Mouse (Mus musculus): ENCODE data around the gene Bcas1. TPM values are rescaled to one million over a fixed set of nuclear protein-coding genes. Genes with fewer than 3 reads are reported as not detected.
A peak's percentile ranks its signal among the peaks of the same experiment; 100 is the strongest.

Gene Bcas1
- polyA plus RNA-seq, 1 experiment from 2014 or later = 0.97 TPM

GRCm38 (mm10) chr2:170349784-170350183, 77.9 kb downstream of the Bcas1 start:
- H3K27me3 ChIP-seq (ENCODE audit: control insufficient read depth, insufficient read depth, low read length) = no peaks in the 10 kb centered on the region
- no peak overlapping the region for H3K27ac ChIP-seq (ENCODE audit: low read depth, low read length)
- H3K4me2 ChIP-seq = no peak overlapping the region
- 68% methylated on average over 5 of the region's 5 CpGs for WGBS (ENCODE audit: insufficient replicate concordance)
- H3K36me3 ChIP-seq (ENCODE audit: control insufficient read depth, insufficient read depth, low read length) = no peaks in the 10 kb centered on the region
- no peak for ATAC-seq (replicated peaks; ENCODE audit: insufficient number of reproducible peaks, low FRiP score, low TSS enrichment)
- no peak overlapping the region for H3K9ac ChIP-seq (ENCODE audit: low read depth, low read length)
- H3K9me3 ChIP-seq (replicated peaks; ENCODE audit: control insufficient read depth, low read length) = no peaks in the 10 kb centered on the region
- H3K4me1 ChIP-seq (ENCODE audit: control insufficient read depth, insufficient read depth, low read length) = peaks cover 22% of the 10 kb centered on the region
- no peak overlapping the region for H3K4me3 ChIP-seq (ENCODE audit: low read depth, low read length)

- no peak for ATAC-seq (replicated peaks; ENCODE audit: insufficient number of reproducible peaks, low FRiP score, low TSS enrichment)
- 81% methylated on average over 19 of the region's 19 CpGs for WGBS (ENCODE audit: insufficient replicate concordance)
- Histone ChIP-seq H3K36me3 (ENCODE audit: control insufficient read depth, insufficient read depth, low read length) (no peaks in the 10 kb centered on the region), H3K9ac (ENCODE audit: low read depth, low read length) (no peak overlapping the region), H3K27ac (ENCODE audit: low read depth, low read length) (no peak overlapping the region), H3K27me3 (ENCODE audit: control insufficient read depth, insufficient read depth, low read length) (no peaks in the 10 kb centered on the region), H3K4me1 (ENCODE audit: control insufficient read depth, insufficient read depth, low read length) (peaks cover 25% of the 10 kb centered on the region), H3K4me2 (no peak overlapping the region), H3K4me3 (ENCODE audit: low read depth, low read length) (no peak overlapping the region), H3K9me3 (replicated peaks; ENCODE audit: control insufficient read depth, low read length) (no peaks in the 10 kb centered on the region)
These were observed 78.5 kb downstream of the Bcas1 start for GRCm38 (mm10) chr2:170349096-170349495.

- WGBS (ENCODE audit: insufficient replicate concordance) = 34% methylated on average over 8 of the region's 8 CpGs
- no peaks in the 10 kb centered on the region for H3K27me3 ChIP-seq (ENCODE audit: control insufficient read depth, insufficient read depth, low read length)
- H3K9ac ChIP-seq (ENCODE audit: low read depth, low read length) = no peak overlapping the region
- no peaks in the 10 kb centered on the region for H3K36me3 ChIP-seq (ENCODE audit: control insufficient read depth, insufficient read depth, low read length)
- peak overlapping the region; percentile 17; the same call in 1 of the 2 replicates for H3K27ac ChIP-seq (ENCODE audit: low read depth, low read length)
- no peak for ATAC-seq (replicated peaks; ENCODE audit: insufficient number of reproducible peaks, low FRiP score, low TSS enrichment)
- H3K4me2 ChIP-seq = no peak overlapping the region
- no peak overlapping the region for H3K4me3 ChIP-seq (ENCODE audit: low read depth, low read length)
- peaks cover 29% of the 10 kb centered on the region for H3K4me1 ChIP-seq (ENCODE audit: control insufficient read depth, insufficient read depth, low read length)
- H3K9me3 ChIP-seq (replicated peaks; ENCODE audit: control insufficient read depth, low read length) = no peaks in the 10 kb centered on the region
These were observed 80.4 kb downstream of the Bcas1 start for GRCm38 (mm10) chr2:170347131-170347765.

- H3K4me3 ChIP-seq (ENCODE audit: low read depth, low read length) = no peak overlapping the region
- H3K9ac ChIP-seq (ENCODE audit: low read depth, low read length) = peak overlapping the region; percentile 50; the same call in 1 of the 2 replicates
- H3K9me3 ChIP-seq (replicated peaks; ENCODE audit: control insufficient read depth, low read length) = no peaks in the 10 kb centered on the region
- peak overlapping the region; percentile 9 for H3K4me2 ChIP-seq
- no peak for ATAC-seq (replicated peaks; ENCODE audit: insufficient number of reproducible peaks, low FRiP score, low TSS enrichment)
- H3K27ac ChIP-seq (ENCODE audit: low read depth, low read length) = peak overlapping the region; percentile 46
- no peaks in the 10 kb centered on the region for H3K36me3 ChIP-seq (ENCODE audit: control insufficient read depth, insufficient read depth, low read length)
- H3K4me1 ChIP-seq (ENCODE audit: control insufficient read depth, insufficient read depth, low read length) = peaks cover 23% of the 10 kb centered on the region
- 5% methylated on average over 5 of the region's 5 CpGs for WGBS (ENCODE audit: insufficient replicate concordance)
- H3K27me3 ChIP-seq (ENCODE audit: control insufficient read depth, insufficient read depth, low read length) = no peaks in the 10 kb centered on the region
These were observed 82.2 kb downstream of the Bcas1 start for GRCm38 (mm10) chr2:170345410-170345793.

GRCm38 (mm10) chr2:170344502-170345409, 82.9 kb downstream of the Bcas1 start:
- H3K4me2 ChIP-seq = peak overlapping the region; percentile 9

GRCm38 (mm10) chr2:170343819-170344317, 83.8 kb downstream of the Bcas1 start:
- H3K4me2 ChIP-seq = no peak overlapping the region
- H3K4me1 ChIP-seq (ENCODE audit: control insufficient read depth, insufficient read depth, low read length) = peaks cover 19% of the 10 kb centered on the region
- H3K9ac ChIP-seq (ENCODE audit: low read depth, low read length) = no peak overlapping the region
- no peak overlapping the region for H3K4me3 ChIP-seq (ENCODE audit: low read depth, low read length)
- H3K27me3 ChIP-seq (ENCODE audit: control insufficient read depth, insufficient read depth, low read length) = no peaks in the 10 kb centered on the region
- no peak for ATAC-seq (replicated peaks; ENCODE audit: insufficient number of reproducible peaks, low FRiP score, low TSS enrichment)
- no peaks in the 10 kb centered on the region for H3K36me3 ChIP-seq (ENCODE audit: control insufficient read depth, insufficient read depth, low read length)
- no peaks in the 10 kb centered on the region for H3K9me3 ChIP-seq (replicated peaks; ENCODE audit: control insufficient read depth, low read length)
- WGBS (ENCODE audit: insufficient replicate concordance) = 50% methylated on average over 10 of the region's 10 CpGs
- peak overlapping the region; percentile 46; the same call in 1 of the 2 replicates for H3K27ac ChIP-seq (ENCODE audit: low read depth, low read length)

More at GRCm38 (mm10) chr2:170344502-170345409, 82.9 kb downstream of the Bcas1 start:
- Histone ChIP-seq H3K27me3 (ENCODE audit: control insufficient read depth, insufficient read depth, low read length) (no peaks in the 10 kb centered on the region), H3K9ac (ENCODE audit: low read depth, low read length) (no peak overlapping the region), H3K27ac (ENCODE audit: low read depth, low read length) (peak overlapping the region; percentile 46; the same call in 1 of the 2 replicates), H3K4me3 (ENCODE audit: low read depth, low read length) (no peak overlapping the region), H3K9me3 (replicated peaks; ENCODE audit: control insufficient read depth, low read length) (no peaks in the 10 kb centered on the region), H3K36me3 (ENCODE audit: control insufficient read depth, insufficient read depth, low read length) (no peaks in the 10 kb centered on the region), H3K4me1 (ENCODE audit: control insufficient read depth, insufficient read depth, low read length) (peaks cover 20% of the 10 kb centered on the region)
- WGBS (ENCODE audit: insufficient replicate concordance) = 26% methylated on average over 18 of the region's 18 CpGs
- no peak for ATAC-seq (replicated peaks; ENCODE audit: insufficient number of reproducible peaks, low FRiP score, low TSS enrichment)

- no peak for ATAC-seq (replicated peaks; ENCODE audit: insufficient number of reproducible peaks, low FRiP score, low TSS enrichment)
These were observed 84.4 kb downstream of the Bcas1 start for GRCm38 (mm10) chr2:170343133-170343818.

GRCm38 (mm10) chr2:170342312-170342830, 85.3 kb downstream of the Bcas1 start:
- H3K9ac ChIP-seq (ENCODE audit: low read depth, low read length) = no peak overlapping the region
- no peak overlapping the region for H3K27ac ChIP-seq (ENCODE audit: low read depth, low read length)
- no peaks in the 10 kb centered on the region for H3K36me3 ChIP-seq (ENCODE audit: control insufficient read depth, insufficient read depth, low read length)
- H3K9me3 ChIP-seq (replicated peaks; ENCODE audit: control insufficient read depth, low read length) = no peaks in the 10 kb centered on the region
- no peak overlapping the region for H3K4me2 ChIP-seq
- H3K27me3 ChIP-seq (ENCODE audit: control insufficient read depth, insufficient read depth, low read length) = no peaks in the 10 kb centered on the region
- no peak overlapping the region for H3K4me3 ChIP-seq (ENCODE audit: low read depth, low read length)
- peaks cover 19% of the 10 kb centered on the region for H3K4me1 ChIP-seq (ENCODE audit: control insufficient read depth, insufficient read depth, low read length)
- no peak for ATAC-seq (replicated peaks; ENCODE audit: insufficient number of reproducible peaks, low FRiP score, low TSS enrichment)
- WGBS (ENCODE audit: insufficient replicate concordance) = 85% methylated on average over 12 of the region's 12 CpGs

More at GRCm38 (mm10) chr2:170343133-170343818, 84.4 kb downstream of the Bcas1 start:
- no peak overlapping the region for H3K4me3 ChIP-seq (ENCODE audit: low read depth, low read length)
- 26% methylated on average over 17 of the region's 17 CpGs for WGBS (ENCODE audit: insufficient replicate concordance)
- H3K27me3 ChIP-seq (ENCODE audit: control insufficient read depth, insufficient read depth, low read length) = no peaks in the 10 kb centered on the region
- H3K4me1 ChIP-seq (ENCODE audit: control insufficient read depth, insufficient read depth, low read length) = peaks cover 19% of the 10 kb centered on the region
- H3K9ac ChIP-seq (ENCODE audit: low read depth, low read length) = no peak overlapping the region
- no peak overlapping the region for H3K4me2 ChIP-seq
- H3K9me3 ChIP-seq (replicated peaks; ENCODE audit: control insufficient read depth, low read length) = no peaks in the 10 kb centered on the region
- H3K27ac ChIP-seq (ENCODE audit: low read depth, low read length) = no peak overlapping the region; the same call in 1 of the 2 replicates
- H3K36me3 ChIP-seq (ENCODE audit: control insufficient read depth, insufficient read depth, low read length) = no peaks in the 10 kb centered on the region
